Mouse (Mus musculus): ENCODE results near the gene Agpat3.

Agpat3 gene

DNA sequence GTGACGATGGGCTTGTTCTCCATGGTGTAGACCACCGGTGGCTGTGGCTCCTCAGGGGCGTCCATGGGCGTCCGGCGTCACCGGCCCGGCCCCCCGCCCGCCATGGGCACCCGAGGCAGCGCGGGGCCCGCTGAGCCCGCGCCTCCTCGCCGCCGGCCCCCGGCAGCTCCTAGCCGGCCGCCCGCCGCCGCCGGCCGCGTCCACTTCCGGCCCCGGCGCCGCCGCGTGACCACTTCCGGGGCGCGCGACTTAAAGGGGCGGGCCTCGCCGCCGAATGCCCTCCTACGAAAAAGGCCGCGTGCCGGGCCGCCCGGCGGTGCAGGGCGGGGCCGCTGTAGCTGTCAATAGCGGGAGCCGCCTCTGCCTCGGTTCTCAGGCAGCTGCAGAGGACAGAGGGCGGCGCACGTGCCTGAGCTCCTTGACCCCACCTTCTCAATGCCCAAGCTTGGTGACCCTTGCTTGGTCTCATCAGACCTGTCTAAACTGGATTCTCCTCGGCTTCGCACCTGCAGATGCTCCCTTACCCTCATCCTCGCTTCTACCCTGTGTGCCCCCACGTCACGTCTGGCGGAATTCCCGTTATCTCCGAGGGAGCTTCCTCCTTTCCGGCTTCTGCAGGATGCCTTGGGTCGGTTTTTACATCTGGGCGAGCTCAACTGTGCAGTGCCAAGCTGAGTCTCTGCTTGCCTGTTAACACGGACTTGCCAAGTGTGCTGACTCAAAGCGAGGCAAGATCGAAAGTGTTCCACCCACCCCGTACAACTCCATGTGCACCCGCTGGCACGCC lies 107.7 kb downstream of the Agpat3 start, which contains the start of gene Trappc10:
TSS of gene Trappc10 (minus strand) at position 204 of the 787 bp plus-strand sequence.
- DNase-seq, result peak; percentile 85

DNA sequence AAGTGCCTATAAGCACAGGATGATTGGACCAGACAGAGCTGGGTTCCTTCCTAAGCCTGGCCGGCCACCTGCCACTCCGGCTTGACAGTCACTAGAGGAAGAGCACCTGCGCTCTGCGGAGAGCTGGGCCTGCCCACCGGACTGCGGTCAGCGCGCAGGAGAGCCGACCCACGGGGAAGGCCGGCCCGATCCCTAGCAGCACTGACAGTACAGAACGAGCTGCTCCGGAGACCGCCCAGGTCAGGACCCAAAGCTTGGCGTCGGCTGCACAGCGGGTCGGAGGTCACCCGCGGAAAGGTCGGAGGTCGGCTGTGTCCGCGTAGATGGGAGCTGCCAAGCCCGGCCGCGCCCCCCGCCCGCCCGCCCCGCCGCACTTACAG lies 108.2 kb downstream of the Agpat3 start:
- DNase-seq, result peak; percentile 63

DNA sequence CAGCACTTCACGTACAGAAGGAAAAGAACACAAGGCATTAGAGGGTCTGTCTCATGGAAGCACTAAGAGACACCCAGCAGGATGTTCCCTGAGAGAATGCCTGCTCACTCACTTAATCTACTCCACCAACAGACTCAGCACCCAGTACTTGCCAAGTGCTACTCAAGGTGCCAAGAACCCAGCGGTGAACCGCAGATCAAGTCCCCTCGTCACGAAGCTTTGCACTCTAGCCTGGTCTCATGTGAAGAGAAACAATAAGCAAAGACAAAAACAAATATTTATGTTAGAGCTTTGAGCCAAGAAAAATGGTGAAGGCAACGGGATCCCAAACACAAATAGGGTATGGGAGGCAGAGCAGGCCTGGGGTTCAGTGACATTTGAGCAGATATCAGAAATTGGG lies 113.4 kb downstream of the Agpat3 start:
- DNase-seq, result no peak

DNA sequence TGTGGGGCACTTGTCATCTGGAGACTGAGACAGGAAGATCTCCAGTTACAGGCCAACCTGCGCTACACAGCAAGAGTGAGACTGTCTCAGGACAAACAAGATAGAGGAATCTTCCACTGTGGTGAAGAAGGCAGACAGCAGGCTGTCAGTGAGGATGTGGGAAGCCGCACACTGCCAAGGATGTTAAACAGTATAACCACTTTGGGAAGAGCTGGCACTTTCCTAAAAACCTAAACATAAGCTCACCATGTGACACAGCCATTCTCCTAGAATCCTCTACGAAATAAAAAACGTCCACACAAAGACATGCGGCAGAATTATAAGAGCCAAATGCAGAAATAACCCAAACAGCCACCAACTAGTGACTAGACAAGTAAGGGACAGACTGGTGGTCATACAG lies 114.0 kb downstream of the Agpat3 start:
- no peak for DNase-seq

DNA sequence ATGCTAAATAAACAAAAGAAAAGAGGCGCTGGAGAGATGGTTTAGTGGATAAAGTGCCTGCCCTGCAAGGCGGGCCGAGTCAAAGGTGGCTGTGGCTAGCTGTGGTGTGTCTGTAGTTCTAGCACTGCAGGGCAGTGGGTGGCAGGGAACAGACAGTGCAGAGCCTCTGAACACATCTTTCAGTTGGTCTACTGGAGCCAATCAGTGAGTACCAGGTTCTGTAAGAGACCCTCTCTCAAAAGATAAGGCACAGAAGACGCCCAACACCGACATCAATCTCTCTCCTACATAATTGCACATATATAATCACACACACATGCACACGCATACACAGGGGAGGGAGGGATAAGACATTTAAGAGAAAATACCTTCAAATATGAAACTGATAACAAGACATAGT lies 114.5 kb downstream of the Agpat3 start:
- no peak for DNase-seq

DNA sequence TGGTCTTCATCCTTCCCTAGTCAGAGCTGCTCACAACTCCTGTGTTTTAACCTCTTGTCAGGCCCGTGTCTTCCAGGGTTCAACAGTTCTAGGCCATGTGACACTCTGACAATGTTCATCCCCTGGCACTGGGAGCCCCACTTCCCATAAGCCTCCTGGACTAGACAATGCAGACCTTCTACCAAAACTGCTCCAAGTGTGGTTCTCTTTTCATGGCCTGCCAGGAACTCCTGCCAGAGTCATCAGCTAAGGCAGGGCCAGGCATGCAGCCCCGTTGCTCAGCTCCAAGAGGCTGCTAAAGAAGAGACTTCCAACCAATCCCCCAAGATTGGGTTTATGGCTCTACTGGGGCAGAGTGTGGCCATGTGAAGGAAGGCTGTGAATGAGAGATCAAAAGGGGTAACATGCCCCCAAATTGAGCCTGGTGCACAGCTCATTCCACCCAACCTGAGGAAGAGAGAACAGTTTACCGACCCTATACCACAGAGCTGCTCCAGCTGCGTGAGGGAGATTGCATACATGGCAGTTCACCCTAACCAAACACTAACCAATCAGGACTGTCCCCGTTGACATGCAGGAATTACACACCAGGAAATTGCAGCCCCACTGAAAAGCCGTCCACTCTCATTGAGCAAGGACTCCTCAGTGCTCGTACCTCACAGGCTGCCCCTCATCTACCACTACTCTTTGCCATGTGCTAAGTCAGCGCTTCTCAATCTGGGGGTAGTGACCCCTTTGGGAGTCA lies 115.2 kb downstream of the Agpat3 start:
- no peak for DNase-seq

DNA sequence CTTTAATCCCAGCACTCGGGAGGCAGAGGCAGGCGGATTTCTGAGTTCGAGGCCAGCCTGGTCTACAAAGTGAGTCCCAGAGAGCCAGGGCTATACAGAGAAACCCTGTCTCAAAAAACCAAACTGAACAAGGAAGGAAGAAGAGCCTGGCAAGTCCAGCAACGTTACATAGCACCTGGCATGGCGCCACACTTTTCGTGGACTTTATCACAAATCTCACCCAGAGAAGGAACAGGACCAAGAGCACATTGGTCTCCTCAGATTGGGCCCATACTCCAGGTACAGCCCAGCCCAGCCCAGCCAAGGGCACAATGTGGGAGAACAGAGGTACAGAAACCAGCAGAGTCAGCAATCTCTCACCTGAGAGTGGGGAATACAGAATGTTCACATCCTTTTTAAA lies 118.5 kb downstream of the Agpat3 start:
- no peak for DNase-seq

DNA sequence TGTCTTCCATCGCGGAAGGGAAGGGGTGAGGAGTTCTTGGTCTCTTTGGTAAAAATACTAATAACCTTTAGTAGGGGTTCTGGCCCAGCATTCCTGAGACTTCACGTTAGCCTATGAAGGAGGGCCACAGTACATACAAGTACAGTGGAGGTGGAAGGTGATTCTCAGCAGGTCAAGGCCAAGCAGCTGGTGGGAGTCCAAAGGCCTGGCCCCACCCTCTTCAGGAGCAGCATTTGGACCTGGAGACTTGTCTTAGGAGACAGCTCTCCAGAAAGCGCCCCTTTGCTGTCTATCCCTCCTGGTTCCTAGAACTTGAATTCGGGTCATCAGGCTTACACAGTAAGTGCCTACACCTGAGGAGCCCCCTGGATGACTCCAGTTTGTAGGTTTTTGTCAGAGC lies 119.1 kb downstream of the Agpat3 start:
- DNase-seq, result no peak

DNA sequence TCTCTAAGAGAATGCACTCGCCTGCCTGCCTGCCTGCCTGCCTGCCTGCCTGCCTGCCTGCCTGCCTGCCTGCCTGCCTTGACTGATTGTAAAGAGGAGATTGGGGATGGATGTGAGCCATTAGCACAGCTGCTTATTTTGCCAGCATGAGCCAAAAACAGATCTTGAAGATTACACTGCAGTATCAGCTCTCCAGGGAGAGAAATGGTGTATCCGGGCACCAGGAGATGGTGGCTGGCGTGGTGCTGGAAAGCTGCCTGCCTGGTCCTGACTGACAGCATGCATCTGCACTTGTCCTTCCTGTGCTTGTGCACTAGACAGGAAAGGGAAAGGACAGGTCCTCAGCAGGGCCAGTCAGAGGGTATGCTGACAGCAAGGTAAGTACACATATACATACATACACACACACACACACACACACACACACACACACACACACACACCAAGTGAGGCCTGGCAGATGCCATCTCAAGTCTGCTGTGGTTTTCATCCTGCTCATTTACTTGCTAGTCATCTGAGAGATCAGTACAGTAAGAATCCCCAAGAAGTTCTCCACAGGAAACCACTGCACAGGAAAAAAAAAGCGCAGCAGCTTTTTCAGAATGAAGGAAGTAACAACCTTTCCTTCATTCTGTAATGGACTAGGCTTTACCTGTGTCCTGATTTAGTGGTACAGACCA lies 119.8 kb downstream of the Agpat3 start:
- DNase-seq, result no peak

DNA sequence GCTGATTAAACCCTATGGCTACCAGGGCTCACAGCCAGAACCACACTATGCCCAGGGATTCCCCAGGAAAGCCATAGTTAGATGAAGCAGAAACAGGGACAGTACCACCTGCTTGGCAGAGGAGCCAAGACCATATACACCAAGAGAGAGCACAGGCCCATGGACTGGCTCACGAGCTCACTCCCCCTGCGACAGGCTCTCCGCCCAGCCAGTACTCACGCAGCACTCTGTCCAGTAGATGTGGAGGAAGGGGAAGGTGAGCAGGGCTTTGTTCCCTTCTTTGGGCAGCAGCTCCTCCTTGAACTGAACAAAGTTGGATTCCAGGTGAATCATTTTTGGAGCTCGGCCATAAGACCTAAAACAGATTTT lies 123.7 kb downstream of the Agpat3 start:
- no peak for DNase-seq

DNA sequence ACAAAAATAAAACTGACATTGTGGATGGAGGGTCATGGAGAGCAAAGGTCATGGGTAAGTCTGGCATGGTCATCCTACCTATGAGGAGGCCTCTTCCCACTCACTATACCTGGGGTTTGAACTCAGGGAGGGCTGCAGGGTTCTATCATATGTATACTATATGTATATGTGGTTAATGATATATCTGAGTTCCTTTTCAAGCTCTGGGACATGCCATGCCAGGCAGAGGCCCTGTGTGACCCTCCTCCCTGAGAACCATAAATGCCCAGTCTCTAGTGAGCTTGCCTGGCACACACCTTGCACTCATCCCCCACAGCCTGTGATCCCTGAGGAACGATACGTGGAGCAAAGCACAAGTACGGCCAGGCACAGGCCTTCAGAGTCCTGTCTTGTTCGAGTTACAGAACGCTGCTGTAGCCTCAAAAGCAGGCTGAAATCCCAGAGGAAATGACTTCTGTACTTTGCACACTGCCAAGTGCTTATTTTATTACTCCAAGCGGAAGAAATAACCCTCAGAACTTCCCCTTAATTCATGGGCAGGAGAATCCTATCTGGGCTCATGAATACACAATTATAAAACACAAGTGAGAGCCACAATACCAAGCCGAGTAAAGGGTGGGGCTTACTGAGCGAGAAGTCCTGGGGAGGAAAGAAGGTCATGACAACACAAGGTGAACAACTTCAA lies 124.3 kb downstream of the Agpat3 start:
- DNase-seq, result no peak

DNA sequence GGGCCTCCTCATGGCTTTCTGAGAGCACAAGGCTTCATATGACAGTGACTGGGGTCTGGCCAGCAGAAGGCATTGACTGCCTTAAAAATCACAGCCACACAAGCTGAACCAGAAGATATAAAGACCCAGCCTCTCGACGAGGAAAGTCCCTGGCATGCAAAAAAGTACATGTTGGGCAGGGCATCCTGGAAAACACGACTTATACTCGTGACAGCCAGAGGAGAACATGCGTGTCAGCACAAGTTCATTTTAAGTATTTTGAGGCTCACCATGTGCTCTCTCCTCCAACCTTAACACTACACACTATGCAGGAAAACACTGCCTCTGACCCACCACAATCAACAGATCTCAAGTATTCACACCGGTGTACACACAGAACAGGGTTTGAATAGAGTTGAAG lies 128.2 kb downstream of the Agpat3 start:
- DNase-seq, result no peak

DNA sequence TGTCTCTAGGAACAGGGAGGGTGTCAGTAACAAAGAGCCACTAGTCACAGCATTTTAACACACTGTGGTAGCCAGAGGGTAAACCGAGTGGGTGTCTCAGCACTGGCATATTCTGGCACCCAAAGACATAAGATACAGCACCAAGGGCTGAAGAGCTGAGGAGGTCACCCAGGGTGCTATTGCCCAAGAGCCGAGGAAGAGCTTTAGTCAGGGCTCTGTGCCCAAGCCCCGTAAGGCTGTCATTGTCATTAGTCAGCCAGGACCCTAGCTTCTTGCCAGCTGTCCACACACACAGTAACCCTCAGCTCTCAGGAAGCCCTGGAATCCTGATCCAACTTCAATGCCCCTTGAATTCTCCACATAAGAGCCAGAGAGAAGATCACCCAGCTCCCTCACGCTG lies 129.4 kb downstream of the Agpat3 start:
- no peak for DNase-seq

DNA sequence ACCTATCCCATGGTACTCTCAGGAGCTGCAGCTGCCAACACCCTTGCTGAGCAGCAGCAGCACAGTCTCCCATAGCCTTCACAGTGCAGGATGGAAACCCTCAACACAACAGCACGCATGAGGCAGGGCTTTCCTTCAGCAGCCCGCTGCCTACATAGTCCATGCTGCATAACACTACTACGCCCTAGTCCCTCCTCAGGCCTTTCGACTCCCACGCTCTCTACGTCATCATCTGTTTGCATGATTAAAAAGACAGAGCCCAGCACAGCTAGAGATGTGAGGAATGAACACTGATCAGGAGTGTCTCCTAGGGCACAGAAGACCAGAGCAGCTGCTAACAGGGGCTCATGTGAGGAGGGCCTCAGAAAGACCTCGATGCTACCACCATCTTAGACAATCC lies 131.0 kb downstream of the Agpat3 start:
- no peak for DNase-seq

DNA sequence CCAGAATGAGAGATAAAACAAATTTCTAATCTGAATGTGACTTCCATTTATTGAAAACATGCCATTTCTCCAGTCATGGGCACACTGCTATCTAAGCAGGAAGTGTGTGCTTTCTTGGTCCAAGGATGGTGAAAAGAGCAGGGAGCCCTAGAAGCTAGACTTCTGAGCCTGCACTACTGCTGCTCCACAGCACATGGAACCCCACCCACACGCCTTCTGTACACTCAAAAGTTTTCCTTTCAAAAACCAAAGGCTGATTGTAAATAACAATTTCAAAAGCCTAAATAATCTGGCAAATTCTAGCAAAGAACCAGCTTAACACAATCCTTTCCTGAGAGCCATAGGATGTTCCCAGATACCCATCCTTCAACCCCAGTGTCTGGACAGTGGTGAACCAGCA lies 132.8 kb downstream of the Agpat3 start:
- DNase-seq, result no peak
